Mouse (Mus musculus): ENCODE results near the gene Prkab1.

The Prkab1 gene

GRCm38 (mm10) chr5:116024327-116024739 is at the start of gene Prkab1:
Gene Prkab1 (minus strand): TSS chr5:116024508.
- DNase-seq: peak; percentile 92

- no peak for DNase-seq
Observed at GRCm38 (mm10) chr5:116069618-116070017, 45.3 kb upstream of the Prkab1 start.

GRCm38 (mm10) chr5:116052826-116053225 is 28.5 kb upstream of the Prkab1 start:
- DNase-seq: no peak

- DNase-seq: no peak
Observed at GRCm38 (mm10) chr5:116052171-116052570, 27.9 kb upstream of the Prkab1 start.

GRCm38 (mm10) chr5:116049821-116050220 is 25.5 kb upstream of the Prkab1 start:
- DNase-seq: no peak

GRCm38 (mm10) chr5:116048321-116048720 is 24.0 kb upstream of the Prkab1 start:
- no peak for DNase-seq

GRCm38 (mm10) chr5:116046246-116046645 is 21.9 kb upstream of the Prkab1 start:
- DNase-seq: no peak

GRCm38 (mm10) chr5:116045581-116045980 is 21.3 kb upstream of the Prkab1 start:
- DNase-seq: no peak

- no peak for DNase-seq
Observed at GRCm38 (mm10) chr5:116042241-116042640, 17.9 kb upstream of the Prkab1 start.

- no peak for DNase-seq
Observed at GRCm38 (mm10) chr5:116039706-116040105, 15.4 kb upstream of the Prkab1 start.

- no peak for DNase-seq
Observed at GRCm38 (mm10) chr5:116037731-116038130, 13.4 kb upstream of the Prkab1 start.

- no peak for DNase-seq
Observed at GRCm38 (mm10) chr5:116036465-116036864, 12.2 kb upstream of the Prkab1 start.

- DNase-seq: no peak
Observed at GRCm38 (mm10) chr5:116031190-116031577, 6.9 kb upstream of the Prkab1 start.

- DNase-seq: no peak
Observed at GRCm38 (mm10) chr5:116030566-116031189, 6.4 kb upstream of the Prkab1 start.

GRCm38 (mm10) chr5:116029071-116029470 is 4.8 kb upstream of the Prkab1 start:
- DNase-seq: no peak

- no peak for DNase-seq
Observed at GRCm38 (mm10) chr5:116026561-116026960, 2.3 kb upstream of the Prkab1 start.

- no peak for DNase-seq
Observed at GRCm38 (mm10) chr5:116026107-116026506, 1.8 kb upstream of the Prkab1 start.

- no peak for DNase-seq
Observed at GRCm38 (mm10) chr5:116023821-116024284, 455 bp downstream of the Prkab1 start.

GRCm38 (mm10) chr5:116023251-116023661 is 1.1 kb downstream of the Prkab1 start:
- DNase-seq: no peak

GRCm38 (mm10) chr5:116022658-116023200 is 1.6 kb downstream of the Prkab1 start:
- no peak for DNase-seq

GRCm38 (mm10) chr5:116022131-116022530 is 2.2 kb downstream of the Prkab1 start:
- no peak for DNase-seq

- DNase-seq: no peak
Observed at GRCm38 (mm10) chr5:116021552-116021951, 2.8 kb downstream of the Prkab1 start.

- no peak for DNase-seq
Observed at GRCm38 (mm10) chr5:116019371-116019770, 4.9 kb downstream of the Prkab1 start.

- no peak for DNase-seq
Observed at GRCm38 (mm10) chr5:116018784-116019183, 5.5 kb downstream of the Prkab1 start.

- DNase-seq: no peak
Observed at GRCm38 (mm10) chr5:116018196-116018595, 6.1 kb downstream of the Prkab1 start.

Data from cerebellum, adult 9-11 months (tissue).